Mouse (Mus musculus) midbrain, embryonic 15.5 days (tissue): ENCODE data around the gene Sdhaf1. TPM values are rescaled to one million over a fixed set of nuclear protein-coding genes. Genes with fewer than 3 reads are reported as not detected.

ENCODE experiments used
- ATAC-seq: fragments of 200-750 bp; cut with Nextera tagmentation; replicated peaks from 2 replicates; pipeline ENCODE4 v1.8.0; 2017; ENCODE audit warnings: moderate TSS enrichment
- H3K27ac ChIP-seq: fragments of 300-500 bp; sonication (generic); 2 replicates; pipeline ENCODE4 v1.5.1; 2015; ENCODE audit warnings: mild to moderate bottlenecking, inconsistent platforms
- H3K27me3 ChIP-seq: fragments of 300-500 bp; sonication (generic); replicated peaks from 2 replicates; pipeline ENCODE4 v1.6.1; 2015; ENCODE audit warnings: inconsistent platforms
- H3K36me3 ChIP-seq: fragments of 300-500 bp; sonication (generic); replicated peaks from 2 replicates; pipeline ENCODE4 v1.6.1; 2015; ENCODE audit warnings: inconsistent platforms
- H3K4me1 ChIP-seq: fragments of 300-500 bp; sonication (generic); 2 replicates; pipeline ENCODE4 v1.6.1; 2015; ENCODE audit warnings: inconsistent platforms
- H3K4me2 ChIP-seq: fragments of 300-500 bp; sonication (generic); 2 replicates; pipeline ENCODE4 v1.6.1; 2015; ENCODE audit warnings: inconsistent platforms, mild to moderate bottlenecking, moderate library complexity
- H3K4me3 ChIP-seq: fragments of 300-500 bp; sonication (generic); 2 replicates; pipeline ENCODE4 v1.5.1; 2015; ENCODE audit warnings: mild to moderate bottlenecking, inconsistent platforms
- H3K9ac ChIP-seq: fragments of 300-500 bp; sonication (generic); 2 replicates; pipeline ENCODE4 v1.6.1; 2015; ENCODE audit warnings: mild to moderate bottlenecking, inconsistent platforms
- H3K9me3 ChIP-seq: fragments of 300-500 bp; sonication (generic); 2 replicates; pipeline ENCODE4 v1.6.1; 2016; ENCODE audit warnings: inconsistent platforms
- whole genome bisulfite sequencing: fragments of 180-500 bp; shearing (Covaris S2); methylation state at CpG from one replicate; pipeline ENCODE4 v1.1.7; 2015; ENCODE audit warnings: mixed read lengths; 5-methylcytosine and 5-hydroxymethylcytosine counted together
- polyA plus RNA-seq: library from polyadenylated mRNA; unstranded; fragments of >200 nt; fragmentation: Nextera tagmentation; extraction: Ambion mirVana; gene quantifications from 2 replicates; pipeline ENCODE4 v1.2.1, GENCODE M21; 2015

Sdhaf1 gene
- polyA plus RNA-seq, 1 experiment from 2014 or later: 17.1 TPM

GRCm38 (mm10) chr7:30322865-30323264 is 830 bp downstream of the Sdhaf1 start:
- 0 out of 2 replicates have a peak, but pooled peaks cover 6% of the 10 kb centered on the region for H3K27me3 ChIP-seq
- no peak for ATAC-seq
- H3K4me1 ChIP-seq: peaks cover 19% of the 10 kb centered on the region
- 36% methylated on average over 6 of the region's 6 CpGs for WGBS
- peak overlapping the region; percentile 76 for H3K4me2 ChIP-seq
- no peaks in the 10 kb centered on the region for H3K36me3 ChIP-seq
- no peaks in the 10 kb centered on the region for H3K9me3 ChIP-seq
- peak overlapping the region; percentile 99 for H3K4me3 ChIP-seq
- H3K27ac ChIP-seq: peak overlapping the region; percentile 89; the same call in 1 of the 2 replicates
- H3K9ac ChIP-seq: peak overlapping the region; percentile 34; the same call in 1 of the 2 replicates

GRCm38 (mm10) chr7:30322285-30322667 is 1.4 kb downstream of the Sdhaf1 start:
- Histone ChIP-seq H3K27me3 (0 out of 2 replicates have a peak, but pooled peaks cover 6% of the 10 kb centered on the region), H3K4me2 (peak overlapping the region; percentile 76), H3K4me3 (peak overlapping the region; percentile 99), H3K4me1 (peaks cover 19% of the 10 kb centered on the region), H3K9me3 (no peaks in the 10 kb centered on the region), H3K27ac (peak overlapping the region; percentile 89), H3K9ac (peak overlapping the region; percentile 91), H3K36me3 (no peaks in the 10 kb centered on the region)
- peak; percentile 100 for ATAC-seq
- WGBS: under 1% methylated on average over 20 of the region's 20 CpGs

- peak within 1 kb of the TSS; percentile 76 for H3K4me2 ChIP-seq
- H3K27ac ChIP-seq: peak within 1 kb of the TSS; percentile 89
- under 1% methylated on average over 63 of the region's 63 CpGs for WGBS
These were observed 2.0 kb downstream of the Sdhaf1 start, which contains the start of gene E130208F15Rik for GRCm38 (mm10) chr7:30321539-30322284. Gene E130208F15Rik (plus strand): TSS chr7:30321740.

GRCm38 (mm10) chr7:30320946-30321345 is 2.7 kb downstream of the Sdhaf1 start:
- no peak overlapping the region for H3K27ac ChIP-seq
- H3K4me3 ChIP-seq: peak overlapping the region; percentile 99
- peak overlapping the region; percentile 76 for H3K4me2 ChIP-seq
- no peak for ATAC-seq
- no peaks in the 10 kb centered on the region for H3K36me3 ChIP-seq
- 0 out of 2 replicates have a peak, but pooled peaks cover 6% of the 10 kb centered on the region for H3K27me3 ChIP-seq
- peaks cover 19% of the 10 kb centered on the region for H3K4me1 ChIP-seq
- H3K9me3 ChIP-seq: no peaks in the 10 kb centered on the region
- H3K9ac ChIP-seq: no peak overlapping the region
- 77% methylated on average over 2 of the region's 2 CpGs for WGBS

More at GRCm38 (mm10) chr7:30321539-30322284, 2.0 kb downstream of the Sdhaf1 start, which contains the start of gene E130208F15Rik:
- H3K27me3 ChIP-seq: 0 out of 2 replicates have a peak, but pooled peaks cover 6% of the 10 kb centered on the region
- H3K9me3 ChIP-seq: no peaks in the 10 kb centered on the region
- H3K4me1 ChIP-seq: peaks cover 19% of the 10 kb centered on the region
- H3K9ac ChIP-seq: peak within 1 kb of the TSS; percentile 91
- ATAC-seq: peak; percentile 71
- H3K4me3 ChIP-seq: peak within 1 kb of the TSS; percentile 99
- no peaks in the 10 kb centered on the region for H3K36me3 ChIP-seq

- Histone ChIP-seq H3K9ac (no peak overlapping the region), H3K36me3 (no peaks in the 10 kb centered on the region; the same call in 1 of the 2 replicates), H3K4me3 (no peak overlapping the region), H3K4me1 (peaks cover 19% of the 10 kb centered on the region), H3K9me3 (no peaks in the 10 kb centered on the region), H3K27ac (no peak overlapping the region), H3K4me2 (no peak overlapping the region), H3K27me3 (no peaks in the 10 kb centered on the region)
- ATAC-seq: no peak
- 86% methylated on average over 3 of the region's 3 CpGs for WGBS
These were observed 5.6 kb downstream of the Sdhaf1 start for GRCm38 (mm10) chr7:30318142-30318541.

GRCm38 (mm10) chr7:30315559-30316529 is 7.9 kb downstream of the Sdhaf1 start:
- H3K36me3 ChIP-seq: no peaks in the 10 kb centered on the region; the same call in 1 of the 2 replicates
- H3K27ac ChIP-seq: no peak overlapping the region
- no peak overlapping the region for H3K4me3 ChIP-seq
- WGBS: 81% methylated on average over 13 of the region's 13 CpGs
- peaks cover 5% of the 10 kb centered on the region for H3K4me1 ChIP-seq
- H3K27me3 ChIP-seq: no peaks in the 10 kb centered on the region
- H3K4me2 ChIP-seq: no peak overlapping the region
- no peak overlapping the region for H3K9ac ChIP-seq
- ATAC-seq: no peak
- H3K9me3 ChIP-seq: no peaks in the 10 kb centered on the region

GRCm38 (mm10) chr7:30314721-30315155 is 9.0 kb downstream of the Sdhaf1 start, which contains the start of gene Syne4:
Gene Syne4 (plus strand): TSS chr7:30314807.
- H3K36me3 ChIP-seq: no peaks in the 10 kb centered on the region; the same call in 1 of the 2 replicates
- no peak within 1 kb of the TSS for H3K27ac ChIP-seq
- H3K27me3 ChIP-seq: no peaks in the 10 kb centered on the region
- no peak within 1 kb of the TSS for H3K9ac ChIP-seq
- ATAC-seq: no peak
- no peak within 1 kb of the TSS for H3K4me2 ChIP-seq
- WGBS: 5% methylated on average over 9 of the region's 9 CpGs
- no peak within 1 kb of the TSS for H3K4me3 ChIP-seq
- H3K4me1 ChIP-seq: peaks cover 9% of the 10 kb centered on the region
- no peaks in the 10 kb centered on the region for H3K9me3 ChIP-seq

GRCm38 (mm10) chr7:30313666-30314320 is 9.9 kb downstream of the Sdhaf1 start:
- Histone ChIP-seq H3K4me3 (no peak overlapping the region), H3K9me3 (no peaks in the 10 kb centered on the region), H3K36me3 (no peaks in the 10 kb centered on the region; the same call in 1 of the 2 replicates), H3K27me3 (no peaks in the 10 kb centered on the region), H3K4me2 (no peak overlapping the region), H3K9ac (no peak overlapping the region), H3K4me1 (peaks cover 15% of the 10 kb centered on the region), H3K27ac (no peak overlapping the region)
- 55% methylated on average over 27 of the region's 27 CpGs for WGBS
- no peak for ATAC-seq

GRCm38 (mm10) chr7:30310136-30310535 is 13.6 kb downstream of the Sdhaf1 start:
- Histone ChIP-seq H3K9me3 (no peaks in the 10 kb centered on the region), H3K4me2 (no peak overlapping the region; the same call in 1 of the 2 replicates), H3K9ac (no peak overlapping the region), H3K36me3 (peaks cover 18% of the 10 kb centered on the region; the same call in 1 of the 2 replicates), H3K27me3 (no peaks in the 10 kb centered on the region), H3K4me3 (no peak overlapping the region), H3K4me1 (peaks cover 23% of the 10 kb centered on the region), H3K27ac (no peak overlapping the region)
- 91% methylated on average over 12 of the region's 12 CpGs for WGBS
- no peak for ATAC-seq

- H3K4me1 ChIP-seq: peaks cover 23% of the 10 kb centered on the region
- no peaks in the 10 kb centered on the region for H3K9me3 ChIP-seq
- no peaks in the 10 kb centered on the region for H3K27me3 ChIP-seq
- peak overlapping the region; percentile 63 for H3K4me3 ChIP-seq
- no peak for ATAC-seq
- peaks cover 18% of the 10 kb centered on the region; the same call in 1 of the 2 replicates for H3K36me3 ChIP-seq
- peak overlapping the region; percentile 64 for H3K9ac ChIP-seq
- WGBS: 68% methylated on average over 15 of the region's 15 CpGs
- peak overlapping the region; percentile 78 for H3K4me2 ChIP-seq
- H3K27ac ChIP-seq: no peak overlapping the region
These were observed 14.1 kb downstream of the Sdhaf1 start for GRCm38 (mm10) chr7:30309395-30310129.
